Mouse (Mus musculus): ENCODE measurements around the gene Col4a3. TPM values are rescaled to one million over a fixed set of nuclear protein-coding genes. Genes with fewer than 3 reads are reported as not detected.

The Col4a3 gene
- polyA plus RNA-seq, 1 experiment from 2014 or later = 0.12 TPM

GRCm38 (mm10) chr1:82575681-82576080, 11.0 kb upstream of the Col4a3 start:
- WGBS = 82% methylated on average over 3 of the region's 3 CpGs
- Histone ChIP-seq H3K4me2 (replicated peaks) (no peak overlapping the region), H3K36me3 (no peaks in the 10 kb centered on the region), H3K9me3 (no peaks in the 10 kb centered on the region), H3K27ac (no peak overlapping the region), H3K4me3 (no peak overlapping the region), H3K9ac (no peak overlapping the region), H3K4me1 (no peaks in the 10 kb centered on the region), H3K27me3 (no peaks in the 10 kb centered on the region)
- ATAC-seq (ENCODE audit: insufficient number of reproducible peaks, insufficient read depth, low FRiP score, low TSS enrichment) = no peak

GRCm38 (mm10) chr1:82576182-82576581, 10.5 kb upstream of the Col4a3 start:
- Histone ChIP-seq H3K4me2 (replicated peaks) (no peak overlapping the region), H3K27me3 (no peaks in the 10 kb centered on the region), H3K9ac (no peak overlapping the region), H3K4me1 (no peaks in the 10 kb centered on the region), H3K4me3 (no peak overlapping the region), H3K36me3 (no peaks in the 10 kb centered on the region), H3K27ac (no peak overlapping the region), H3K9me3 (no peaks in the 10 kb centered on the region)
- 76% methylated on average over 2 of the region's 2 CpGs for WGBS
- ATAC-seq (ENCODE audit: insufficient number of reproducible peaks, insufficient read depth, low FRiP score, low TSS enrichment) = no peak

DNA sequence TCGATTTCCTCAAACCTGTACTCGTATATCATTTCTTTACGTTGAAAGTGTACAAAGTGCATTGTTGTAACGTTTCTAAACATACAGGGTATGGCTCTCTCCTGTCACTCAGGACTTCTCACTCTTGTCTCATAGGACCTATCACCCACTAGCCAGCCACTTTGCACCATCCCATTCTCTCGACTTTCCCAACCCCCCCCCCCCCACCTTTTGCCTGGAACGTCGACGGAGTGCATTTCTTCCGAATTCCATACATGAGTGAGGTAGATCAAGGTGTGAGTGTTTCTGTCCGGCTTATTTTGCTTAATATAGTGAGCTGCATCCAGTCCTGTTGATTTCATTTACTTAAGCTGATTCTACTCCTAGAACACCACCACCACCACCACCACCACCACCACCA, 9.4 kb upstream of the Col4a3 start:
- Histone ChIP-seq H3K9ac (no peak overlapping the region), H3K36me3 (no peaks in the 10 kb centered on the region), H3K4me1 (no peaks in the 10 kb centered on the region), H3K9me3 (no peaks in the 10 kb centered on the region), H3K27ac (no peak overlapping the region), H3K4me3 (no peak overlapping the region), H3K4me2 (replicated peaks) (no peak overlapping the region), H3K27me3 (no peaks in the 10 kb centered on the region)
- no peak for ATAC-seq (ENCODE audit: insufficient number of reproducible peaks, insufficient read depth, low FRiP score, low TSS enrichment)
- 89% methylated on average over 10 of the region's 10 CpGs for WGBS

GRCm38 (mm10) chr1:82577915-82578314, 8.8 kb upstream of the Col4a3 start:
- Histone ChIP-seq H3K27me3 (no peaks in the 10 kb centered on the region), H3K9ac (no peak overlapping the region), H3K4me2 (replicated peaks) (no peak overlapping the region), H3K27ac (no peak overlapping the region), H3K4me3 (no peak overlapping the region), H3K4me1 (no peaks in the 10 kb centered on the region), H3K9me3 (no peaks in the 10 kb centered on the region), H3K36me3 (no peaks in the 10 kb centered on the region)
- ATAC-seq (ENCODE audit: insufficient number of reproducible peaks, insufficient read depth, low FRiP score, low TSS enrichment) = no peak
- WGBS = 76% methylated on average over 3 of the region's 3 CpGs

- no peaks in the 10 kb centered on the region for H3K36me3 ChIP-seq
- H3K4me1 ChIP-seq = no peaks in the 10 kb centered on the region
- no peaks in the 10 kb centered on the region for H3K27me3 ChIP-seq
- H3K4me2 ChIP-seq (replicated peaks) = no peak overlapping the region
- ATAC-seq (ENCODE audit: insufficient number of reproducible peaks, insufficient read depth, low FRiP score, low TSS enrichment) = no peak
- no peaks in the 10 kb centered on the region for H3K9me3 ChIP-seq
- H3K27ac ChIP-seq = no peak overlapping the region
- no peak overlapping the region for H3K4me3 ChIP-seq
- H3K9ac ChIP-seq = no peak overlapping the region
- WGBS = 75% methylated on average over 4 of the region's 4 CpGs
Observed at GRCm38 (mm10) chr1:82578320-82578719, 8.4 kb upstream of the Col4a3 start.

GRCm38 (mm10) chr1:82585981-82586380, 740 bp upstream of the Col4a3 start:
- 66% methylated on average over 7 of the region's 7 CpGs for WGBS
- H3K4me2 ChIP-seq (replicated peaks) = 0 out of 2 replicates have a peak overlapping the region, but pooled peaks have one; percentile 57

GRCm38 (mm10) chr1:82590266-82590665, 3.5 kb downstream of the Col4a3 start:
- no peak for ATAC-seq (ENCODE audit: insufficient number of reproducible peaks, insufficient read depth, low FRiP score, low TSS enrichment)
- 61% methylated on average over 4 of the region's 4 CpGs for WGBS
- H3K9me3 ChIP-seq = no peaks in the 10 kb centered on the region
- H3K27me3 ChIP-seq = peaks cover 19% of the 10 kb centered on the region
- 0 out of 2 replicates have a peak, but pooled peaks cover 10% of the 10 kb centered on the region for H3K4me1 ChIP-seq
- no peak overlapping the region for H3K4me3 ChIP-seq
- no peak overlapping the region for H3K4me2 ChIP-seq (replicated peaks)
- H3K36me3 ChIP-seq = no peaks in the 10 kb centered on the region
- H3K27ac ChIP-seq = no peak overlapping the region
- no peak overlapping the region for H3K9ac ChIP-seq

More at GRCm38 (mm10) chr1:82585981-82586380, 740 bp upstream of the Col4a3 start:
- peaks cover 26% of the 10 kb centered on the region for H3K27me3 ChIP-seq
- H3K36me3 ChIP-seq = no peaks in the 10 kb centered on the region
- no peak for ATAC-seq (ENCODE audit: insufficient number of reproducible peaks, insufficient read depth, low FRiP score, low TSS enrichment)
- no peak overlapping the region for H3K9ac ChIP-seq
- H3K4me1 ChIP-seq = 0 out of 2 replicates have a peak, but pooled peaks cover 10% of the 10 kb centered on the region
- H3K9me3 ChIP-seq = no peaks in the 10 kb centered on the region
- H3K27ac ChIP-seq = no peak overlapping the region
- H3K4me3 ChIP-seq = no peak overlapping the region

- no peaks in the 10 kb centered on the region for H3K4me1 ChIP-seq
- H3K9me3 ChIP-seq = no peaks in the 10 kb centered on the region
- H3K36me3 ChIP-seq = no peaks in the 10 kb centered on the region
- no peak overlapping the region for H3K27ac ChIP-seq
- WGBS = 69% methylated on average over 6 of the region's 6 CpGs
- H3K9ac ChIP-seq = no peak overlapping the region
- H3K4me2 ChIP-seq (replicated peaks) = no peak overlapping the region
- no peaks in the 10 kb centered on the region for H3K27me3 ChIP-seq
- no peak overlapping the region for H3K4me3 ChIP-seq
- no peak for ATAC-seq (ENCODE audit: insufficient number of reproducible peaks, insufficient read depth, low FRiP score, low TSS enrichment)
Observed at GRCm38 (mm10) chr1:82596864-82597596, 10.3 kb downstream of the Col4a3 start.

- H3K27me3 ChIP-seq = no peaks in the 10 kb centered on the region
- no peak overlapping the region for H3K9ac ChIP-seq
- 72% methylated on average over 7 of the region's 7 CpGs for WGBS
- no peaks in the 10 kb centered on the region for H3K36me3 ChIP-seq
- no peaks in the 10 kb centered on the region for H3K4me1 ChIP-seq
- no peaks in the 10 kb centered on the region for H3K9me3 ChIP-seq
- no peak overlapping the region for H3K27ac ChIP-seq
- no peak overlapping the region for H3K4me2 ChIP-seq (replicated peaks)
- no peak overlapping the region for H3K4me3 ChIP-seq
- ATAC-seq (ENCODE audit: insufficient number of reproducible peaks, insufficient read depth, low FRiP score, low TSS enrichment) = no peak
Observed at GRCm38 (mm10) chr1:82603198-82603950, 16.7 kb downstream of the Col4a3 start.

- H3K4me3 ChIP-seq = no peak overlapping the region
- H3K27ac ChIP-seq = no peak overlapping the region
- no peak for ATAC-seq (ENCODE audit: insufficient number of reproducible peaks, insufficient read depth, low FRiP score, low TSS enrichment)
- no peaks in the 10 kb centered on the region for H3K9me3 ChIP-seq
- no peaks in the 10 kb centered on the region for H3K36me3 ChIP-seq
- no peaks in the 10 kb centered on the region for H3K27me3 ChIP-seq
- no peak overlapping the region for H3K9ac ChIP-seq
- H3K4me2 ChIP-seq (replicated peaks) = no peak overlapping the region
- H3K4me1 ChIP-seq = no peaks in the 10 kb centered on the region
- 84% methylated on average over 7 of the region's 7 CpGs for WGBS
Observed at GRCm38 (mm10) chr1:82605347-82605746, 18.6 kb downstream of the Col4a3 start.

DNA sequence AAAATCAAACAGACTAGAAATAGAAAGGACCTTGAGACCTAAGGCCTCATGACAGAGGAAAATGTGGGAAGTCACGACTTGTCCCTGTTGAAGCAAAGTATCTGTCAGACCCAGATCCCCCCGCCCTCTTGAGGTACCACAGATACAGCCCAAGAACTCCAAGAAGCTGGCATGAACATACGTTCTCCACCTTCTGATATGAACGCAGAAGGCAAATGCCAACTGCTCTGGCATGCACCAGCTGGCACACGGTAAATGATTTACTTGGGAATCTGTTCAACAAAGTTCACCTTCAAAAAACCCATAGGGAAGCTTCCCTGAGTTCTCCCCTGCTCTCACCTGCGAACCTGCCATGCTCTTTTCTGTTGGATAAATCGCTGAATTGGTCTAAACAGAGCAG, 19.1 kb downstream of the Col4a3 start:
- Histone ChIP-seq H3K27me3 (no peaks in the 10 kb centered on the region), H3K27ac (no peak overlapping the region), H3K4me3 (no peak overlapping the region), H3K9me3 (no peaks in the 10 kb centered on the region), H3K4me2 (replicated peaks) (no peak overlapping the region), H3K4me1 (no peaks in the 10 kb centered on the region), H3K36me3 (no peaks in the 10 kb centered on the region), H3K9ac (no peak overlapping the region)
- no peak for ATAC-seq (ENCODE audit: insufficient number of reproducible peaks, insufficient read depth, low FRiP score, low TSS enrichment)
- WGBS = 88% methylated on average over 7 of the region's 7 CpGs

DNA sequence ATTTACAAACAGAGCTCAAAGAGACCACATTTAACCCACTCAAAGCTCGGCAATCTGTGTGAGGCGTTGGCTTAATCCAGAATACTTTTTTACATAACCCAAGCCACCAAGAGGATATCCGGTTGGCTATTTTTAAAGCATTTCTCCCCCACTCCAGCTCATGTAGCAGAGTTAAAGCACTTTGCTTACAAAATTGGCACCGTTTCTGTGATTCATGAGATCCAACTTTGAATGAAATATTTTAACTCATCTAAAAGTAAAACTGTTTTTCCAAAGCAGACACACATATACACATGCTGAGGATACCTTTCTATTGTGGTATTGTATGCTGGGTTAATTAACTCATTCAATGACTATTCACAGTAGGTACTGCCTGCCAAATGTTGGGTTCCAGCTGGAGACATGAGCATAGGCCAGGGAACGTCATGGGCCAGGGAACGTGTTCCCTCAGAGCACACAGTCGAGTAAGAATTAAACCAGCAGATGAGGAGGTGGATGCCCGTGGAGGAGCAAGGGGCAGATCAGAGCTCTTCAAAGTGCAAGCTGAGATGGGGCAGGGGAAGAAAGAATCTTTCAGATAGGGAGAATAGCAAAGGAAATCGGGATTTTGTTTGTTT, 22.0 kb downstream of the Col4a3 start:
- Histone ChIP-seq H3K4me2 (replicated peaks) (no peak overlapping the region), H3K27me3 (no peaks in the 10 kb centered on the region), H3K4me1 (no peaks in the 10 kb centered on the region), H3K9ac (no peak overlapping the region), H3K27ac (no peak overlapping the region), H3K9me3 (no peaks in the 10 kb centered on the region), H3K36me3 (no peaks in the 10 kb centered on the region), H3K4me3 (no peak overlapping the region)
- no peak for ATAC-seq (ENCODE audit: insufficient number of reproducible peaks, insufficient read depth, low FRiP score, low TSS enrichment)
- 81% methylated on average over 9 of the region's 9 CpGs for WGBS
